Mouse (Mus musculus) frontal cortex, adult (tissue): ENCODE measurements around the gene Elavl1.

Source experiments
- ATAC-seq: cut with Nextera tagmentation; 2 replicates; pipeline ENCODE4 v1.9.2; 2017; ENCODE audit warnings: mild to moderate bottlenecking, moderate library complexity, mixed read lengths; ENCODE audit not compliant: low TSS enrichment

Elavl1 gene

GRCm38 (mm10) chr8:4321031-4321430, 4.2 kb downstream of the Elavl1 start:
- ATAC-seq, result no peak

- no peak for ATAC-seq
These were observed 4.8 kb downstream of the Elavl1 start for GRCm38 (mm10) chr8:4320404-4320803.

GRCm38 (mm10) chr8:4319573-4319872, 5.7 kb downstream of the Elavl1 start:
- no peak for ATAC-seq

- no peak for ATAC-seq
These were observed 6.2 kb downstream of the Elavl1 start for GRCm38 (mm10) chr8:4318796-4319572.

GRCm38 (mm10) chr8:4318124-4318523, 7.1 kb downstream of the Elavl1 start:
- ATAC-seq, result no peak

- ATAC-seq, result no peak
These were observed 10.4 kb downstream of the Elavl1 start for GRCm38 (mm10) chr8:4314852-4315251.

GRCm38 (mm10) chr8:4313254-4314124, 11.7 kb downstream of the Elavl1 start:
- ATAC-seq, result peak; percentile 98

GRCm38 (mm10) chr8:4312104-4312503, 13.1 kb downstream of the Elavl1 start:
- no peak for ATAC-seq

- no peak for ATAC-seq
These were observed 19.4 kb downstream of the Elavl1 start for GRCm38 (mm10) chr8:4305838-4306237.

- ATAC-seq, result no peak
These were observed 21.1 kb downstream of the Elavl1 start for GRCm38 (mm10) chr8:4304124-4304547.

GRCm38 (mm10) chr8:4297822-4298221, 27.4 kb downstream of the Elavl1 start:
- ATAC-seq, result no peak

GRCm38 (mm10) chr8:4292738-4293137, 32.5 kb downstream of the Elavl1 start:
- ATAC-seq, result 0 out of 2 replicates have a peak, but pooled peaks have one; percentile 6

GRCm38 (mm10) chr8:4276111-4276465, 49.1 kb downstream of the Elavl1 start:
- no peak for ATAC-seq

GRCm38 (mm10) chr8:4275275-4276110, 49.7 kb downstream of the Elavl1 start, which contains the start of gene Timm44:
Gene Timm44, minus strand, starts transcription at chr8:4275913.
- ATAC-seq, result peak; percentile 96

GRCm38 (mm10) chr8:4269609-4270008, 55.6 kb downstream of the Elavl1 start:
- ATAC-seq, result no peak

GRCm38 (mm10) chr8:4267627-4268026, 57.6 kb downstream of the Elavl1 start:
- no peak for ATAC-seq

- ATAC-seq, result peak; percentile 49
These were observed 59.9 kb downstream of the Elavl1 start for GRCm38 (mm10) chr8:4265160-4265914.

GRCm38 (mm10) chr8:4263105-4263791, 62.0 kb downstream of the Elavl1 start:
- ATAC-seq, result peak; percentile 48

- ATAC-seq, result no peak
These were observed 65.4 kb downstream of the Elavl1 start for GRCm38 (mm10) chr8:4259805-4260170.

GRCm38 (mm10) chr8:4259125-4259804, 65.9 kb downstream of the Elavl1 start, which contains the start of gene Ctxn1:
Gene Ctxn1, minus strand, starts transcription at chr8:4259274.
- peak; percentile 50 for ATAC-seq
